Mouse (Mus musculus) kidney, postnatal 10 days (tissue): ENCODE results near the gene Rtl10.
"Not testable (repeated sequence)": the region's sequence is repeated elsewhere in the genome, so short reads cannot be mapped to it uniquely, and the experiment has no call there.

Source experiments
- DNase-seq: peaks from one replicate; pipeline ENCODE4 v3.0.0; 2021; ENCODE audit warnings: mixed read lengths

Gene Rtl10

DNA sequence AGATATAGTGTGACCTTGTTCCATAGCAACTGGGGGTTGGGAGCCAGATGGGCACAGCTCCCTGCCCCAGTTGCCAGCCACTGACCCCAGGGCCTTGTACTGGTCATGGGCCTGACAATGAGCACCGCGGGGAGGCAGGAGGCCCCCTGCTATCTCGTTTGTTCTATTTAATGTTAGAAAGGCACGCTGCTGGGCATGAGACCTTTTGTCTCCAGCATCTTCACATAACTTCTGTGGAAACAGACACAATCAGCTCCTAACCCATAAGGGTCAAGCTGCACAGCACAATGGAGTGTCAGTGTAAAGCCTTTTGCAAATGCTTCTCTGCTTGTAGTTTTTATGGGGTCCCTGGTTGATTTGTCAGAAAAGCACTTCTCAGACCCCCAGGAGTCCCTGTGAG is 14.3 kb upstream of the Rtl10 start:
- DNase-seq, result no peak

DNA sequence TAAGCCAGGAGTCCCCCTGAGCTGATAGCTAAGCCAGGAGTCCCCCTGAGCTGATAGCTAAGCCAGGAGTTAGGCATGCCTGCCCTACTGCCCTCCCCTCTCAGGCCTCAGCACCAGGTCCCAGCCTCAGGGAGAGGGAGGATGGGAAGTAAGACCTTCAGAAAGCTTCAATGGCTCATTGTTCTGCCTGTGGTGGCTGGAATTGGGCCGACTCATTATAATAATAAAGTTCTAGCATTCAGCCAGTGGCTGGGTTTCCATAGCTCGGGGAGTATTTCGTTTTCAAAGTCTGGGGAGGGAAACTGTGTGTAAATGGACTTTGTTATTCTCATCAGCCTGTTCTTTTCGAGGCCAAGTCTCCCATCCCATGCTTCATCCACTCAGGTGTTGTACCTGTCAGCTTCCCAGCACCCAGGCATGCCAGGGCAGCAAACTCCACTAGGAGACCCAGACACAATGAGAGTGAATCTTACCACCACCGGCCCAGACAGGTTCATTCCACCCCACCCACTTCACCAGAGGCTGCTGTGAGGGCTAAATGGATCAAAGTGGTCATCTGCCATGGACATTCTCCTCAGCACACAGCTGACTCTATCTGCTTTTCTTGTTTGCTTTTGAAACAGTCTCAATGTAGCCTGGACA is 13.8 kb upstream of the Rtl10 start:
- DNase-seq, result no peak

DNA sequence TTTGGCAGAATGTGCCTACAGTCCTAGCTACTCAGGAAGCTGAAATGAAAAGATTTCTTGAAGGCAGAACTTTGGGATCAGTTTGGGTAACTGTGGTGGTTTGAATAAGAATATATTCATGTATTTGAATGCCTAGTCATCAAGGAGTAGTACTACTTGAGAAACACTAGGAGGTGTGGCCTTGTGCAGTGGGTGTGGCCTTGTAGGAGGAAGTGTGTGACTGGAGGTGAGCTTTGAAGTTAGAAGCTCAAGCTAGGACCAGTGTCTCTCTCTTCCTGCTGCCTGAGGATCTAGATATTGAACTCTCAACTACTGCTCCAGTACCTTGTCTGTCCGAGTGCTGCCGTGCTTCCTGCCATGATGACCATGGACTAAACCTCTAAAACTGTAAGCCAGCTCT is 12.6 kb upstream of the Rtl10 start:
- DNase-seq, result no peak

DNA sequence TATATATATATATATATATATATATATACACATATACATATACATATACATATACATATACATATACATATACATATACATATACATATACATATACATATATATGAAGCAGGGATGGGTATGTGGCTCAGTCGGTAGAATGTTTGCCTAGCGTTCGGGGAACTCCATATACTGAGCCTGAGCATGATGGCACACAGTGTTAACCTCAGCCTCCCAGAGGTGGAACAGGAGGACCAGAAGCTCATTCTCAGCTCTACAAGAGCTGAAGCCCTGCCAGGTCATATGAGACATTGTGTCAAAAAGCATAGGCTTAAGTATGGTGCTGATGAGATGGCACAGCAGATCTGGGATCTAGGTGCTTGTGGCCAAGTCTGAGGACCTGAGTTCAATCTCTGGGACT is 8.4 kb upstream of the Rtl10 start:
- DNase-seq, result no peak

DNA sequence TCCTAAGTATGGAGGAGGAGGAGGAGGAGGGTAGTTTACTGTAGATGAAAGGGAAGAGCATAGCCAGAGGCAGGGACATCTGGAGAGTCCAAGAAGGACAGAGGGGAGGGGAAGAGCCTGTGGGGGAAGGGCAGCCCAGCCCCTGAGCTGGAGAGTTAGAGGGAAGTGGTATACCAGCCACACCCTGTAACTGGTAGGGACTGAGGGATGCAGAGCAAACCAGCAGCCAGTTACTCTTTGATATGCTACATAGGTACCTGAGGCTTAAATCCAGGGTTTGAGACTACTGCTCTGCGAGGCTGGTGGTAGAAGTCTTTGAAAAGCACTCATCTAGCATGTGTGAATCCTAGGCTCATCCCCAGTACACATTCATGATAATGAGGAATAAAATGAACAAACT is 7.8 kb upstream of the Rtl10 start:
- DNase-seq, result no peak

DNA sequence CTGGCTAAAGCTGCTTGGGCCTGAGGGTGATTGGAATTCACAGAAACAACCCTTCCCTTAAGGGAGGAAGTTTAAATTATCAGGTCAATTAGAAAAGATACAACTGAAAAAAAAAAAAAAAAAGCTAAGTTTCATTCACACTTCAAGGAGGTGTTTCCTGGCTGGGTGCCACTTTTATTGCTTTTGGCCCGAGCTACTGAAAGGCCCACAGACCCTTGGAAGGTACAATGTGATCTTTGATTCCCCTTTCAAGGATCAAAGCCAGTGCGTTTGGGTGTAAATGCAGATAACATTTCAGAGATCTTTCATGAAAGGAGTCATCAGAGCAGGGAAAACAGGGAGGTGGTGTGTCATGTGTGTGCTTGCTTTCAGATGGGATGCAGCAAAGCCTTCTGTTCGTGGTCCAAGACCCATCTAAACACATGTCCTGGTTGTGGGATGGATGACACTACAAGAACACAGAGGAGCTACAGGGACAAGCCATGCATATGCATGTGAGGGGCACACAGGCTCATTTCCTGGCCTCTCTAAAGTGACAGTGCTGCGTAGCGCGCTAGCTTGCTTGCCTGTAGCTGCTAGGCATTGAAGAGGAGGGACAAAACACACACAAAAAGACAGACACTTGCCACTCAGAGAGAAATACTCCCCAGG is 711 bp upstream of the Rtl10 start:
- DNase-seq, result peak; percentile 37

DNA sequence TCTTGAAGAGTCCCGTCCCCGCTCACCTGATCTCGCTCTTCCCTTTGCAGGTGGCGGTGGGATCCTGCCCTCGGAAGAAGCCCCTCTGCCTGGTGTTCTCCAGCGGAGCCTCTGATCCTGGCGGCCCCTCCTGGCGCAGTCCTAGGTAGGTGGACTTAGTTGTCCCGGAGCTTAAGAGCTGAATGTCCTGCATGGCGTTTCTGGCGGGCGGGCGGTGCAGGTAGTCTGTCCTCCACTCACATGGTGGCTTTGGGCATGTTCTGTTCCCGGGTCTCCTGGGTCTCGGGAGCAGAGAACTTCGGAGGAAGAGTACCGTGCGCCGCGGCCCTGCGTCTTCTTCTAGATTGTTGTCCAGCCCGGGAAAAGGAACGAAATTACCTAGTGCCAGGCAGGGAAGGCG is 295 bp downstream of the Rtl10 start:
- DNase-seq, result peak; percentile 60

DNA sequence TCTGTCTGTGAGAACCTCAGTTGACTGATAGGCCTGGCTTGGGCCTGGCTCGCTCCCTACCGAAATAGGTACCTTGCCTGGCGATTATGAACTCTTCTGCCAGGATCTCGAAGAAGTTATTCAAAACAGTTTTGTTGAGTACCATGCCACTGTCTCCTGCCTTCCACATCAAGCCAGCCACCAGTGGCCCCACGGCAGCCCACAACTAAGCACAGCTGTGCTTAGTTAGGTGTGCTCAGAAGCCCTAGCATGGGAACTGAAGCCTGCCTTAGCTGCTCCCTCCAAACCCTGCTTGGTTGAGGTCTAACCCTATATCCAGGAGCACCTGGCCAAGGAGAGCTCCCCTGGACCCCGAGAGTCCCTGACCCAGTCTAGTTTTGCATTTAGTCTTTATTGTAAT is 2.8 kb downstream of the Rtl10 start:
- DNase-seq, result no peak

DNA sequence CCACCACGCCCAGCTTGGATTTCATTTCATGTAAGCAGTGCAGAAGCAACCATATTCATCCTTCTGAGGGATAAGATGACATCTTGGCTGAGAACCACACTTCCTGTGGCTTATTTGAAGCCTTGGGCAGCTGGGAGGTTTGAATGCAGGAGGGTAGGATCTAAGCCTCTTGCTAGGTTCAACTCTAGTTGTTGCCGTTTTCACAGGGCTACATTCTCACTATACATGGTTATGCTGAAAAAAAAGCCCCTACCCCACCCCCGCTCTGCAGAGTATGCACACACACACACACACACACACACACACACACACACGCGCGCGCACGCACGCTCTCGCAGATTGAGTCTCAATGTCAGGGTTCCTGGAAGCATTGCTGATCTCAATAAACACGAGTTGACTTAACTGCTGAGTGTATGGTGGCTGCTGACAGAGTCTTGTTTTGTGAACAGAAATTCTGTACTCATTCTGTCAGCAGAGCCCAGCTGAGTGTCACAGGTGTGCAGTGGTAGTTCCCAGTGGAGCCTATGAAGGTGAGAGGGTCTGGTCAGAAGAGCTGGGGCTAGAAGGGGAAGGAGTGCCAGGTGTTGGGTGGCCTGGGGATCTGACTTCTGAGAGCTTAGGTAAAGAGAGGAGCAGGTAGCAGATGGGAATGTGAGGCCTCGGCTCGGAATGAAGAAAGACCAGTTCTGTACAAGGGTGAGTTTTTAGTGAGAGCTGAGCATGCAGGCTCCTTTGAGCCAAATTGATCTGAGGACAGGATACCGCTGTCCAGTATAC is 5.1 kb downstream of the Rtl10 start:
- no peak for DNase-seq

DNA sequence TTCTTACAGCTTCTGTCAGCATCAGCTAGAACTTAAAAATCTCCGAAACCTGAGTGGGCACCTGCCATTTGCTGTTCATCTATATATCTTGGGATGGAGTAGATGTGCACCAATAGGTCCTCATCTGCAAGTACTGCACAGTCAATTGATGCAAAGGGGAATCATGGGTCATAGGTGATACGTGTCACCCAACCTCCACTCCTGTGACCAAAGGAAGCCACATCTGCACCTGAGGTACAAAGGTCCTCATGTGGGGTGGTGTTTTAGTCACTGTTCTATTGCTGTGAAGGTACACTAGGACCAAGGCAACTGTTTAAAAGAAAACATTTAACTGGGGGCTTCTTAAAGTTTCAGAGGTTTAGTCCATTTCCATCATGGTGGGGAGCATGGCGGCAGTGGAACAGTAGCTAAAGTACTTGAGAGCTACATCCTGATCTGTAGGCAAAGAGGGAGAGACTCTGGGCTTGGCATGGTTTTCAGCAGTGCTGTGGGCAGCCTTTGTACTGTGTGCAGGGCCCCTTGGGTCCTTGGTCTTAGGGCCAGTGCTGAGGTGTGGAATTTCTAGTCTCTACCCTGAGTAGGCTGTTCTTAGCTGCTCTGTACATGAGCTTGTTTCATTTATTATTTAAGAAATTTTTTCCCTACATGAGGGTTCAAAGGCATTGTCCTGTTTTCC is 8.0 kb downstream of the Rtl10 start:
- no peak for DNase-seq

DNA sequence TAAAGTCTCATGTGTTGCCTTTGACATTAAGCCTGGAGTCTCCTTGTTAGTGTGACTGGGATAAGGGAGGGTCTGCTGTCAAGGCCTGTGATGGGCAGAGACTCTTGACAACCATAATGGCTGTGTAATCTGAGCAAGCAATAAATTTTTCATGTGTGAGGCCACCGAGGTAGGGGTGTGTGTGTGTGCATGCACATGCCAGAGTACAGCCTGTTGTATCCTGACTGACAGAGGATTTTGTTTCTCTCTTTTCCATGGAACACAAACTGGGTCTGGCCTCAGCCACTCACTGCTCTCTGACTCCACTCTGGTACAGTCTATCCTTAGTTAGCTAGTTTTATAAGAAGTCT is 8.5 kb downstream of the Rtl10 start:
- no peak for DNase-seq

DNA sequence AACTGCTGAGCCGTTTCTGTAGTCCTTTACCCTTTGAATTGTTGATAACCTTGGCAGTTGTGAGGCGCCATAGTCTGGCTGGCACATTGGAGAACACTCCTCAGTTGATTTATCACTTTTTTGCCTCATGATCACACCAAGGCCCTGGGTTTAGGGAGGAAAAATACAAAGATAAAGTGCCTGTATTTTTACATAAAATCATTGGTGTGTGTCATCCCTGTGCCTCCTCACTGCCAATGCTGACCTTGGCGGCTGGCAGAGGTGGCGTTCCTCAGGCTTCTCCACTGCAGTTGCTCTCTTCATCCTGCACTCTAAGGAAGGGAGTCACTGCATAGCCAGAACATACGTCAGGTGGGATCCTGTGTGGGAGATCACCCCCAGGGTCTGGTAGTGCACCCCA is 13.0 kb downstream of the Rtl10 start:
- no peak for DNase-seq

DNA sequence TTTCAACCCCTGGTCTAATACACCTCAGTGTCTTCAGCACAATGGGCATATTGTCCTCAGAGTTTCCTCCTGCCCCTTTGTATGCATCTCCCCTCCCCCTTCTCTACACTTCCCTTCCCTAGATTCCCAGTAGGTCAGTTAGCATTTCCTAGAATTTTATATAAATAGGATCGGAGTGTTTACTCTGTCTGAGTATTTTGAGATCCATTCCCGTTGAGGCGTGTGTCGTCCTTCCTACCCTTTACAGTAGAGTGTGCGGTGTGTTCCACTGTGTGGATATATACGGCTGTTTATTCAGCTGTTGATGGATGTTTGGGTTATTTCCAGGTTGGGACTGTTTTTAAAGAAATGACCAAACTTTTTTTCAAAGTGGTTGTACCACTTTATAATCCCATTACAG is 14.8 kb downstream of the Rtl10 start:
- no peak for DNase-seq

DNA sequence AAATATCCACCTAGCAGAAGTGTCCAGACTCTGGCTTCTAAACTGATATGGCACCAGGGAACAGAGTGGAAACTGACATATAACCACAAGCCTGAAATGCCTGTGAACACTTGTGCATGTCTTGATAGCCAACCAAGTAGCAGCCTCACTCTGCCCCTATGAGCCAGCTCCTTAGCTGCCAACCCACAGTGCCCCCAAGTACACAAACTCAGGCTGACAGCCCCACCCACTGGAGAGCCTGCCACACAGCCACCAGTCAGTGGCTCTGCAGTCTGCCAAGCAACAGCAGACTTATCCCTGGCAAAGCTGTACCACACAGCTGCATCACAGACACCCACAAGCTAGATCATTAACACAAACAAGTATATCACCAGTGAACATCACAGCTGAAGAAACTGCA is 19.4 kb downstream of the Rtl10 start:
- DNase-seq, result peak; percentile 38

DNA sequence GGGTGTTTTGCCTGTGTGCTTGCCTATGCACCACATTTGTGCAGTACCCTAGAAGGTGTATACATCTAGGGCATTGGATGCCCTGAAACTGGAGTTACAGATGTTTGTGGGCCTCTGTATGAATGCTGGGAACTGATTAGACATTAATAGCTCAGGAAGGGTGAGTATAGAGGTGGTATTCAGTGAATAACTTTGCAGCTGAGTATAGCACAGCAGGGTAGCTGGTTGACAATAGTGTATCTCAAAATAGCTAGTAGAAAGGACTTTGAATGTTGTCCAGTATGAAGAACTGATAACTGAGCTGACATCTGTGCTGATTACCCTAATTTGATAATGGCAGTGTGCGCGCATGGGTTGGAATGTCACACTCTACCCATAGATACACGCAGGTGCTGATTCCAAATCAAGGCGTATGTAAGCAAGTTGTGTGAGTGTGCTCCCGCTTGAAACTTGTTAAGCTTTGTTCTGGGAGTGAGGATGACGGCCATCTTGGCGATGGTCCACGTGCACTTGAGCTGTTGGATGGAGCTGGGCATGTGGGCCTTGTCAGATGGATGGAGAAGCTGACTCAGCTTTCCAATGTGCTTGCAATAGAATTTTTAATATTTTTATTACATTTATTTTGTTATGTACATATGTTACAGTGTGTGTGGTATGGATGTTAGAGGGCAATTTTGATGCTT is 25.0 kb downstream of the Rtl10 start:
- no peak for DNase-seq

DNA sequence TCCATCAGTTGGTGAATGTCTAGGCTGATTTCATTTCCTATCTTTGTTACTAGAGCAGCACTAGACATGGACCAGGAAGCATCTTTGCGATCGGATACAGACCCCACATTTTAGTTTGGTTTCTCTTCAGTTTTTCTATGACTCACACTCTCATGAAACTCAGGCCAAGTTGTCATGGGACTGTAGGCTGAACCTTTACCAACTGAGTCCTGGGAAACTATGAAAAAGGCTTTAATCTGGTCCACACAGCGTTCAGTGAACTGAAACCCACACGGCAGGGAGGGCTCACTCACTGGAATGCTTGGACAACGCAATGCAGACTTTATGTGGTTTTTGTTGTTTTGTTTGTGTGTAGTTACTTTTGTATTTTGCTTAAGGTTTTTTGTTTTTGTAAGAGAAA is 30.0 kb downstream of the Rtl10 start:
- DNase-seq, result no peak

DNA sequence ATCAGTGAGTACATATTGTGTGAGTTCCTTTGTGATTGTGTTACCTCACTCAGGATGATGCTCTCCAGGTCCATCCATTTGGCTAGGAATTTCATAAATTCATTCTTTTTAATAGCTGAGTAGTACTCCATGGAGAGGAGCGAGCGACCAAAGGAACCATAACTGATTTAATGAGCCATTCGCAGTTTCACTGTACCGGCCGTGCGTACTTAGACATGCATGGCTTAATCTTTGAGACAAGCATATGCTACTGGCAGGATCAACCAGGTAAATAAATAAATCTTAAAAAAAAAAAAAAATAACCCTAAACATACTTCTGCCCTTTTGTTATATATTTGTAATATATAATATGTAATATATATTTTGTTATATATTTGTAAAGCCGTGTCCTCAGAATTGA is 34.4 kb downstream of the Rtl10 start:
- not testable (repeated sequence) for DNase-seq

DNA sequence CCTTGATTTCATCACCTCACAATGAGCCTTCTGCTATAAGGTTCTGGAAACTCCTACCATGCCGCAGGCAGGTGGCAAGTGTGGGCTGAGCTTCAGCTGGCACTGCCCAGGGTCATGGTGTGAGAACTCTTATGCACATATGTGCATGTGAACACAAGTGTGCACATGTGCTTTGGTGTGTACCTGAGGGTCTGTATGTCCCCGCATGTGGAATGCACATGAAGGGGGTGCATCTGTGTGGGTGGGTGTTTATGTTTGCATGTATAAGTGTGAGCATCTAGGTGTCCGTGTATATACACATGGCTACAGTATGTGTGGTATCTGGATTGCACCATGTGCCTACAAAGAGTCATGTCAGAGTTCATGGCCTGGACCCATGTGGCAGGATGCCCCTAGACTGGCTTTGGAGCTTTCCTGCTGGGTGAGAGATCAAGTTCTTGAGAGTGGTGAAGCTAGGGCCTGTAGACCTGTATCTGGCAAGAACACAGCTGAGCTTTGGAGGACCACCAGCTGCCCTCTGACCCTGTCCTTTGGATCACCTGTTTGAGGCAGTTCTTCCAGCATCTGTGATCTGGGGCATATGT is 38.8 kb downstream of the Rtl10 start:
- DNase-seq, result no peak

DNA sequence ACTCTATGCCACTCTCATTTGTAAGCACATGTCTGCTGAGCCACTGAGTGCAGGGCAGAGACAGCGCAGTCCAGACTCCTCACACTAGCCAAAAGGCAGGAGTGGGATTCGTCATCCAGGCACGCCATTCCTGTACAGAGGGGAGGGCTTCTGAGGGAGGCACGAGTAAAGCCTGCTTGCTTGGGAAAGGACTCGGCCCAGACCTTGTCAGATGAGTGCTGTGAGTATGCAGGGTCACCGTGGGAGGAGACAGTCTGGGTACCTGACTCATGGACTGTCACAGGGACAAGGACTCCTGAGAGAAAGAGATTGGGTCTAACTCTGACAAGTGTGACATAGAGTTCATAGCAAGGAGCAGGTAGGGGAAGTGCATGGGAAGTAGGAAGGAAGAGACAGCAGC is 40.6 kb downstream of the Rtl10 start:
- no peak for DNase-seq

DNA sequence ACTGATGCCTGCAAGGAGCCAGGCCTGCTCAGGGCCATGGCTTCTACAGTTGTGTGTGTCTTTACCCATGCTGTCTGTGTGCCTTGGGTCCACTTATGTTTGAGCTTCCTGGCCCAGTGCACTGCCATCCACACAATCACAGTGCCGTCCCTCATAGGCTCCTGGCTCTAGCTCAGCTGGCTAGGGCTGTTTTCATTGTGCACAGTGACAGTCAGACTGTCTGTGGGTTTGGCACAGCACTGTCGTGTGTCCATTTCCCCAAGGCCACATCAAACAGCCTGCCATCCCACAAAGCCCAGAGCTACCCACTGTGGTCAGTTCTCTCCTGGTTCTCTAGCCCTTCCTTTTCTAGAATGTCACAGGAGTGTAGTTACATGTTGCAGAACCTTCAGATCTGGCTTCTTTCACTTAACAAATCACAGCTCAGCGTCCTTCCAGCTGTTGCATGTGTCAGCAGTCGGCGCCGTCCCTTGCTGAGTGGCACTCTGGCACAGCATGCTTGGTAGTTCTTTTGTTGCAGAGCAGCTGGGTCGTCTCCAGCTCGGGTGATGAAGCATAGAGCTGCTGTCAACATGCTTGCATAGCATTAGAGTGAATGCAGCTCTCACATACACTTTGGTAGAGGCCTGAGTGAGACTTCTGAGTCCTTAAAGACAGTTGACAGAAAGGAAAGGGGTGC is 44.6 kb downstream of the Rtl10 start:
- no peak for DNase-seq

DNA sequence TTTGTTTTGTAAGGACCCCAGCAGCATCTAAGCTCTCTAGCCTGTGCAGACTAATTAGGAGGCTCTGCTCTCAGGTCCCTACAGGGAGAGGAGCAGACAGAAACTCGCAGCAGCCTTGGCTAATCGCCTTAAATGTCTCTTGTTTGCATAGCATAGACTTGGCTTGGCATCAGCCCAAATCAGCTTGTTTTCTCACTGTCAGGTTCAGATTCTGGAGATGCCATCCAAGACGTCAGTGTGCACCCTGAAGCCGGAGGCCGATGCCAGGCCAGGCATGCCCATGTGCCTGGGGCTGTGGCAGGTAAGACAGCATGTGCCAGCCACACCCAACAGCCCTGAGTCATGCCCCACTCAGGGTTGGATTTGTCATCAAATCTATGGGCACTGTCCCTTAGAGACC is 49.2 kb downstream of the Rtl10 start:
- no peak for DNase-seq
